Mouse (Mus musculus): ENCODE measurements around the gene Slc52a3. TPM values are rescaled to one million over a fixed set of nuclear protein-coding genes. Genes with fewer than 3 reads are reported as not detected.
A peak's percentile ranks its signal among the peaks of the same experiment; 100 is the strongest.

Slc52a3 gene
- polyA plus RNA-seq, 1 experiment from 2014 or later: 0.43 TPM

DNA sequence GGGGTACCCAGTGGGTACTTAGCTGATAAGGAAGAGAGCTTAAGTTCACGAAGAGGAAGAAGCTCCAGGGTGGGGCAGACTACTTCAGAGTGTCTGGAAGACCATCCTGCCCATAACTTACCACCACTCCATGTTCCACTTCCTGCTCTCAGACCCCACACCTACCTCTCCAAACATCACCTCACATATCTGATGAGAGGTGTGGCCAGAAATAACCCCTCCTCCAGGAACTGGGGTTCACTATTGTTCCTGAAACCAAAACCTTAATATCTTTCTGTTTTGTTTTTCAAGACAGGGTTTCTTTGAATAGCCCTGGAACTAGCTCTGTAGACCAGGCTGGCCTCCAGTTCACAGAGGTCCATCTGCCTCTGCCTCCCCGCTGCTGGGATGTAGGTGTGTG is 28.5 kb upstream of the Slc52a3 start:
- Histone ChIP-seq H3K9ac (replicated peaks) (no peak overlapping the region), H3K4me3 (ENCODE audit: low read depth, low read length) (no peak overlapping the region), H3K4me1 (ENCODE audit: insufficient read depth) (peaks cover 30% of the 10 kb centered on the region), H3K4me2 (ENCODE audit: low read depth, low read length) (no peak overlapping the region), H3K9me3 (ENCODE audit: low read length) (no peaks in the 10 kb centered on the region), H3K27ac (ENCODE audit: low read depth) (no peak overlapping the region), H3K27me3 (ENCODE audit: insufficient read depth, low read length) (no peaks in the 10 kb centered on the region), H3K36me3 (replicated peaks; ENCODE audit: insufficient read depth, low read length) (peaks cover 12% of the 10 kb centered on the region)
- 58% methylated on average over 2 of the region's 2 CpGs for WGBS (ENCODE audit: insufficient replicate concordance)
- ATAC-seq (no peak), DNase-seq (no peak)
- TF ChIP-seq CTCF (IDR thresholded peaks at IDR 0.05; ENCODE audit: low read depth) (no peak), EP300 (IDR thresholded peaks at IDR 0.05; ENCODE audit: low read depth) (no peak)

DNA sequence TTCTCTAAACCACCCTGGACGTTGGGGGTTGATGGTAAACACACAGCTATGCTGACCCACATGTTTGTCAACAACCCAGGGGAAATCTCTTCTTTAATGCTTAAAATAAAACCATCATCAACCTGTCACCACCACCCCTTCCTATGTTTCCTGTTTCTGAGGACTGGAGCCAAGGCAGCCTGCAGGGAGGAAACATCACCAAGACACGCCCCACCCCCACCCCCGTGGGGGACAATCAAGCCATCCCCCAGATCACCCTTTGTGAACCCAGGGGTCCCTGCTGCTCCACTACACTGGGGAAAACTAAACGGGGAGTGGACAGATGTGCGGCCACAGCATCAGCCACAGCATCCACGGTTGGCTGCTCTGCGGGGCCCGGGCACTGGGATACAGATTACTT is 27.9 kb upstream of the Slc52a3 start:
- Histone ChIP-seq H3K27ac (ENCODE audit: low read depth) (no peak overlapping the region), H3K4me1 (ENCODE audit: insufficient read depth) (peaks cover 35% of the 10 kb centered on the region), H3K4me3 (ENCODE audit: low read depth, low read length) (no peak overlapping the region), H3K36me3 (replicated peaks; ENCODE audit: insufficient read depth, low read length) (peaks cover 12% of the 10 kb centered on the region), H3K27me3 (ENCODE audit: insufficient read depth, low read length) (no peaks in the 10 kb centered on the region), H3K9ac (replicated peaks) (no peak overlapping the region), H3K9me3 (ENCODE audit: low read length) (no peaks in the 10 kb centered on the region), H3K4me2 (ENCODE audit: low read depth, low read length) (no peak overlapping the region)
- no peak for ATAC-seq
- TF ChIP-seq EP300 (IDR thresholded peaks at IDR 0.05; ENCODE audit: low read depth) (no peak), CTCF (IDR thresholded peaks at IDR 0.05; ENCODE audit: low read depth) (no peak)
- no peak for DNase-seq
- WGBS (ENCODE audit: insufficient replicate concordance): 65% methylated on average over 8 of the region's 8 CpGs

DNA sequence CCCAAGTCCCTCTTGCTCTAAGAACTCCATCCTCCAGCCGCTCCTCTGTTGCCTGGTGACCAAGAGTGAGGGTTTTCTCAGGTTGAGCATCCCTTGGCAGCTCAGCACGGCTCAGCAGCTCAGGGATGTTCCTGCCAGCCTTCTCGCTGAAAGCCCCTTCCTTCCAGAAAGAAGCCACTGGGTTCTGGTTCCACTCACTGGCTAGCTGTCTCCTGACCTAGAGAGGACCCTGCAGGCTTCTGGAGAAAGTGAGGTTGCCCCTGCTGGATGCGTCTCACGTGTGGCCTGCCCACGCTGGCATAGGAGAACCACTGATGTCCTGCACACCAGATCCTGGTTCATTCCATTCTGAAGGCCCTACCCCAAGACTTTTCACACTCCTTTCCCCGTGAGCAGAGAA is 27.3 kb upstream of the Slc52a3 start:
- H3K4me2 ChIP-seq (ENCODE audit: low read depth, low read length): no peak overlapping the region
- TF ChIP-seq EP300 (IDR thresholded peaks at IDR 0.05; ENCODE audit: low read depth) (no peak), CTCF (IDR thresholded peaks at IDR 0.05; ENCODE audit: low read depth) (no peak)
- H3K4me3 ChIP-seq (ENCODE audit: low read depth, low read length): no peak overlapping the region
- H3K9ac ChIP-seq (replicated peaks): no peak overlapping the region
- peaks cover 12% of the 10 kb centered on the region for H3K36me3 ChIP-seq (replicated peaks; ENCODE audit: insufficient read depth, low read length)
- no peaks in the 10 kb centered on the region for H3K27me3 ChIP-seq (ENCODE audit: insufficient read depth, low read length)
- H3K4me1 ChIP-seq (ENCODE audit: insufficient read depth): peaks cover 40% of the 10 kb centered on the region
- DNase-seq (no peak), ATAC-seq (no peak)
- no peaks in the 10 kb centered on the region for H3K9me3 ChIP-seq (ENCODE audit: low read length)
- H3K27ac ChIP-seq (ENCODE audit: low read depth): no peak overlapping the region
- 75% methylated on average over 7 of the region's 7 CpGs for WGBS (ENCODE audit: insufficient replicate concordance)

DNA sequence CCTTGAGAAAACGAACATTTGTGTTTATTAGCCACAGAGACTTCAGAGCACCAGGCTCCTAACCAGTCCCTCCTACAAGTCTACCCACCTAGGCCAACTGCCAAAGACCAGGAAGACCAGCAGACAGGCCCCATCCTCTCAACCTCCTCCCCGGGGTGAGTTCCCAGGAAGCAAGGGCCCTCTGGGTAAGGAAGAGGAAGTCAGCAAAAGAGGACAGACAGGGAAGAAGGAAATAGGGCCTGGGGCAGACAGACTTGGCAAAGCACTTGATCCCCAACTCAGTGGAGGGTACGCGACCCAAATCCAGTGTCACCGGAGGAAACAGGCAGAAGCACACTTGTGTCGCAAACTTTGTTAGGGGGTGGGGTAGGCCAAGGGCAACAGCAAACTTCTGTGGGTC is 26.9 kb upstream of the Slc52a3 start:
- Histone ChIP-seq H3K36me3 (replicated peaks; ENCODE audit: insufficient read depth, low read length) (peaks cover 12% of the 10 kb centered on the region), H3K4me2 (ENCODE audit: low read depth, low read length) (no peak overlapping the region), H3K4me3 (ENCODE audit: low read depth, low read length) (no peak overlapping the region), H3K27ac (ENCODE audit: low read depth) (no peak overlapping the region), H3K9ac (replicated peaks) (no peak overlapping the region), H3K4me1 (ENCODE audit: insufficient read depth) (peaks cover 44% of the 10 kb centered on the region), H3K9me3 (ENCODE audit: low read length) (no peaks in the 10 kb centered on the region), H3K27me3 (ENCODE audit: insufficient read depth, low read length) (no peaks in the 10 kb centered on the region)
- DNase-seq (no peak), ATAC-seq (no peak)
- 60% methylated on average over 6 of the region's 6 CpGs for WGBS (ENCODE audit: insufficient replicate concordance)
- TF ChIP-seq EP300 (IDR thresholded peaks at IDR 0.05; ENCODE audit: low read depth): no peak
- no peak for TF ChIP-seq CTCF (IDR thresholded peaks at IDR 0.05; ENCODE audit: low read depth)

DNA sequence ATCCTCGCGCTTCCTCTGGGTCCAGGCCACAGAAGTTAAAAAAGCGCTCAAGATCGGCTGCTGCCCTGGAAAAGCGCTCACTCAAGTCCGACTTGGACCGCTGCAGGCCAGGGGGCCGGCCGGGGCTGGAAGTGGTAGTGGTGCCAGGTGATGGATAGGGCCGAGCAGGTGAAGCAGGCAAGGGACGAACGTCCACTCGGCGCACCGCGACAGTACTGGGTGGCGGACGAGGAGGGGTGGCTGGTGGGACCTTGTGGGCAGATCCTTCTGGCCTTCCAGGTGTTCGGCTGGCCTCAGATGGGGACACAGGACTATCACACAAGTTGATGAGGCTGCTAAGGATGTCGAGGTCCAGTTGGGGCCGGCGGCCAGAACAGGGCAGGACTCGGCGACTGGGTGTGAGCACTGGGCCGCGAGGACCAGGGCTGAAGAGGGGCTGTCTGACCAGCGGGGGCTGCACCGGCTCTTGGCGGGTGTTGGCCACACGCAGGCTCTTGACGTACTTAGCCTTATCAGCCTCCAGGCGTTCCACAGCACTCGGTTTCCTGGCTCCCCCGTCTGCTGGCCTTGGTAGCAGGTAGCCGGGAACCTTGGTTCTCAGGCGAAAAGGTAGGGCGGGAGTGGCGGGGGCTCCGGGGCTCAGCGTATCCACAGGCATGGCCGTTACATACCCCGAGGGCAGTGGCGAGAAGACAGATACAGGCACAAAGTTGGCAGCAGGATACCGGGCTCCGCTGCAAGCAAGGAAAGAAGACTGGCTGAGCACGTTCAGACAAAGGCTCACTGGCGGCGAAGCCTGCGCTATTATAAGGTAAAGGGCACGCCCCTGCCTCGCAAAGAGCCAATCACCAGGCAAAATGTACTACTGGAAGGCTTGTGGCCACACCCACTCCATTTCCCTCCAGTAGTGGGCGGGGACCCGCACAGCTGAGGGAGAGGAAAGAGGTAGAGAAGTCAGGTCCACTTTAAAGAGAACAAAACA is 25.8 kb upstream of the Slc52a3 start:
- Histone ChIP-seq H3K4me2 (ENCODE audit: low read depth, low read length) (peak overlapping the region; percentile 10), H3K27ac (ENCODE audit: low read depth) (no peak overlapping the region), H3K9ac (replicated peaks) (no peak overlapping the region), H3K4me1 (ENCODE audit: insufficient read depth) (peaks cover 48% of the 10 kb centered on the region), H3K27me3 (ENCODE audit: insufficient read depth, low read length) (no peaks in the 10 kb centered on the region), H3K9me3 (ENCODE audit: low read length) (no peaks in the 10 kb centered on the region), H3K36me3 (replicated peaks; ENCODE audit: insufficient read depth, low read length) (peaks cover 12% of the 10 kb centered on the region), H3K4me3 (ENCODE audit: low read depth, low read length) (no peak overlapping the region)
- WGBS (ENCODE audit: insufficient replicate concordance): 51% methylated on average over 52 of the region's 53 CpGs
- ATAC-seq (peak; percentile 71), DNase-seq (peak; percentile 83)
- TF ChIP-seq CTCF (IDR thresholded peaks at IDR 0.05; ENCODE audit: low read depth) (no peak), EP300 (IDR thresholded peaks at IDR 0.05; ENCODE audit: low read depth) (no peak)

DNA sequence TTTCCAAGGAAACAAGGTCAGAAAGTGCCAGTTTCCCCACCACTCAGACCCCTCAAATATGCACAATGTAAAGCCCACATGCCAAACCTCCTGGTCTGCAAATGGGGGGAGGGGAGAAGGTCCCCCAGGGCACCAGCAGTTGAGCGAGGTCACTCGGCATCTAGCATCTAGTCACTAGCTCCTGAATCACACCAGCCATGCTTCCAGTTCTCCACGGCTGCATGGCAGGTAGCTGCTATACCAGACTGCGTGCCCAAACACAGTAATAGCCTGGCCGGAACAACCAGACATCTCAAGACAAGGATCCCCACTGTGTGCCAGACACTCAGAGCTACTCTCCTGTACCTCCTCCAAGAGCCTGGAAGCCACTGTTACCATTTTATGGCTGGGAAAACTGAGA is 24.6 kb upstream of the Slc52a3 start:
- H3K27ac ChIP-seq (ENCODE audit: low read depth): no peak overlapping the region
- H3K9ac ChIP-seq (replicated peaks): no peak overlapping the region
- H3K4me3 ChIP-seq (ENCODE audit: low read depth, low read length): no peak overlapping the region
- peaks cover 12% of the 10 kb centered on the region for H3K36me3 ChIP-seq (replicated peaks; ENCODE audit: insufficient read depth, low read length)
- H3K4me1 ChIP-seq (ENCODE audit: insufficient read depth): peaks cover 57% of the 10 kb centered on the region
- DNase-seq (no peak), ATAC-seq (no peak)
- H3K27me3 ChIP-seq (ENCODE audit: insufficient read depth, low read length): no peaks in the 10 kb centered on the region
- no peak overlapping the region for H3K4me2 ChIP-seq (ENCODE audit: low read depth, low read length)
- WGBS (ENCODE audit: insufficient replicate concordance): 83% methylated on average over 5 of the region's 5 CpGs
- TF ChIP-seq EP300 (IDR thresholded peaks at IDR 0.05; ENCODE audit: low read depth) (no peak), CTCF (IDR thresholded peaks at IDR 0.05; ENCODE audit: low read depth) (no peak)
- no peaks in the 10 kb centered on the region for H3K9me3 ChIP-seq (ENCODE audit: low read length)
